Mouse (Mus musculus): ENCODE measurements at regions not wholly inside any gene's neighbourhood (a gene's known extent, or its start where the extent isn't known, plus 50 kb on each side); places are given as distances from the start of the nearest gene placed in this dataset.

DNA sequence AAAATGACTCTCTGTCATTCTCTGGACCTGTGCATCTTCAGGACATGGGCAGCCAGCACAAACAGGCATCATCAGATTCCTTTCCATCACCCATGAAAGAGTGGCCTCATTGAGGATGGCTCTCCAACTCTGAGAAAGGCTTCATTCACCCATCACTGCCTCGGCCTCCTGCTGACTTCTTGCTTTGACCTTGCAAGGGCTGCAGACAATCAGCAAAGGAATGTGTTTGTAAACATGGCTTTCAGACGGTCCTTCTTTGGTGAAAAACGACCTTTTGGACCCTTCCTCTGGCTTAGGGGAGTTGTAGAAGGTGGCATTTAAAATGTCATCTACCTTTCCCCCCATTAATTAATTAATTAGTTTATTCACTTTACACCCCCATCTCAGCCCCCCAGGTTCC, 134.3 kb downstream of the Moxd1 start:
- ATAC-seq (replicated peaks; ENCODE audit: low FRiP score, low TSS enrichment, poor library complexity, severe bottlenecking), result no peak

DNA sequence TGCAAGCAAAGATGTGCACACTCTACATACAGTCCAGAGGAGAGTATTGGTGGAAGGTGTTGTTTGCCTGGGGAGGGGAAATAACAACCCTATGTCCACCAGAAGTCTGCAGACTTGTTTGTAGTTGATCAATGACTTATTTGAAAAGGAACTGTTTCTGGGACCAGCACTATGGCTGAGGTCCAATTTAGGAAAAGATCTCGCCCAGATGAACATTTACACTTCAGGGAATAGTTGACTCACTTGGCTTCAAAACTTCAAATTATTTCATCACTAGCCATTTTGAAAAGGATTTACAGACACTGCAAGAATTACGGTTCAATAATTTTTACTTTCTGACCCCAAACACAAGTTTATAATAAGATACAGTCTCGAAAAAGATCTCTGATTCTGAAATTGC, 138.1 kb downstream of the Moxd1 start:
- ATAC-seq (replicated peaks; ENCODE audit: low FRiP score, low TSS enrichment, poor library complexity, severe bottlenecking), result no peak

DNA sequence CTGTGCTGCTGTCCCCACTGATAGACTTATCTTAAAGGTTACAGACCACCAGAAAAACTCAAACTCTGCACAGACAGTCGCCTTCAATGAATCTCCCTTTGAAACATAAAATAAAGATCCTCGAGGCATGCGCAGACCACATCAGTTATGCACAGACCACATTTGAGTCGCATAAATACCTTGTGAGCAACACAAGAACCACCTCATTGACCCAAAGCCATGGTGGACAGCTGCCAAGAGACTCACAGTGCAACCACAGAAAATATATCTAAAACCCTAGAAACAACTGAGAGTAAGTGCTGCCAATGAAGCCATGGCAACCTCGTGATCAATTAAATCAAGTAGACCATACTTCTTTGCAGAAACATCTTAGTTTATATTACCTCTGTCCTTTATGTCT, 142.1 kb downstream of the Moxd1 start:
- no peak for ATAC-seq (replicated peaks; ENCODE audit: low FRiP score, low TSS enrichment, poor library complexity, severe bottlenecking)

DNA sequence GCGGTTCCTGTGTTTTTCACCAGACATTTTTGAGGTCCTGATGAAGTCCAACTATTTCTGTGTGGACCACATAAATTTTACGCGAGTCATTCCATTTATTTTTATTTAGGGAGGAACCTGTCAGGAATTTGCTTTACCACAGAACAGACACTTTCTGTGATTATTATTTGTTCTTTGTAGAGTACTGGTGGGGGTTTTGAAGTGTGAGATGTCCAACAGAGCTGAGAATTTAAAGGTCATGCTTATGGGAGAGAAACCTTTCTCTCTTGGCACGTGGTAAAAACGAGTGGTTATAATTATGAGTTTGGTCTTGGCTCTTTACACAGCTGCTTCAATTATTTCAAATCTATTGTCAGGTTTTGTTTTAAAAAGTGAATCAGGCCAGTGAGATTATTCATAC, 143.7 kb downstream of the Moxd1 start:
- ATAC-seq (replicated peaks; ENCODE audit: low FRiP score, low TSS enrichment, poor library complexity, severe bottlenecking), result no peak

DNA sequence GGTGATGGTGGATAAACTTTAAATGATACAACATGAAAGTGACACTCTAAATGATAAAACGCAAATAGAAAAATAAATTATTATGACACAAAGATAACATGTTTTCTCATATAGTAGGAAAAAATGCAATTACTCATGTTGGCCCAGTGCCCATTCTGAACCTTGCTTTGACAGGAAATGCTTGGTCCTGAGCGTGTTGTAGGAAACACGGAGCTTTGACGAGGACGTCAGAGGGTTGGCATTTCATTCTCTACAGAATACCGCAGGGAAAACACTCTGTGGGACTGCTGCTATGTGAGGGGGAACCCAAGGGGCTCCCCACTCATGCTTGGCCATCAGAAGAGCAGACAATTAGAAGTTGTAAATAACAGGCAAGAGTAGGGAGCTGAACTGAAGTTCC, 150.6 kb downstream of the Moxd1 start:
- ATAC-seq (replicated peaks; ENCODE audit: low FRiP score, low TSS enrichment, poor library complexity, severe bottlenecking), result no peak

DNA sequence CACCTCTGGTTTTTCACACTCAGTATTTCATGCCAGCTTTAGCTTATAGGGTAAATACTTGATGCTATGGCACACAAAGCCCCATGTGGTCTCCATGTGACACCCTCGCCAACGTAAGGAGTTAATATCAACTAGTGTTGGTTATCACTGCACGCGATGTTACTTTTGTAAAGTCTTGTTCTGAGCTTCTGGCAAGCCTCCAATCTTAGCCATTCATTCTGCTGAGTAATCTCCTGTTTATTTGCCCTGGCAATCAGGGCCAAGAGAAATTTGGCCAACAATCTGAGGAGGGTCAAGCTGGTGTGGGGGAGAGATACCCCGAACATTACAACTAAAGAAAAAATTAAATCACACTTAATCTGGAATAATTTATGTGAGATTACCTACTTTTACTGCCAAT, 156.0 kb downstream of the Moxd1 start:
- ATAC-seq (replicated peaks; ENCODE audit: low FRiP score, low TSS enrichment, poor library complexity, severe bottlenecking), result no peak

DNA sequence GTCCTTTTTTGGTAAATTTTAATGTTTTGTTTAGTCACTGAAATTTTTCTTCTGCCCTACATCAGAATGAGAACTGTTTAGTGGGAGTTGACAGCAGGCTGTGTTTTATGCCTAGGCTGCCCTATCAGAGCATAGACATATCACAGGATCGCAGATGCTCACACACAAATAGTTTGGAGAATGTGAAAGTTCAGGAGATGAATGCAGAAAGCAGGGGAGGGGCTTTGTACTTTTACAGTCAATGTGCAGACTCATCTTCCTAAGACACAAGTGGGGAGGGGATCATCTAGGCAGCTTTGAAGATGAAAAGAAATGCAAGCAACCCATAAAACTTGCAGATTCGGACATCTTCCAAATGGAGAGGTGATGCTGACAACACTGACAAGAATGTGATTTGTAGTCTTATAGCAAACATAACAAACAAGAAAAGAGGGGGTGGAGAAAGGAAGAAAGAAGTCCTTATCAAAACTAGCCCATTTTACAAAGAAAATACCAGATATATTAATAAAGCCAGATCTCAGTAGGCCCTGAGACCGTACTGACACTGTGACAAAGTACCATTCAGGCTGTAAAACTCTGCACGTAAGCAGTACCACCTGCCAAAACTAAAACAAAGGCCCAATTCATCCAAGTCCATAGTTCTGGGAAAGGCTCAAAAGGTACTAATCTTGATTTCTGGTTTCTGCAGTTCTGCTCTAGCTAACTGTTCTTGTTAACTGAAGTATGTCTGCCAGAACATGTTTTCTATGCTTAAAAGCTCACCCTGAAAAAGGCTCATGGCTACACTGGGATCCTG, 157.4 kb downstream of the Moxd1 start:
- ATAC-seq (replicated peaks; ENCODE audit: low FRiP score, low TSS enrichment, poor library complexity, severe bottlenecking), result no peak

DNA sequence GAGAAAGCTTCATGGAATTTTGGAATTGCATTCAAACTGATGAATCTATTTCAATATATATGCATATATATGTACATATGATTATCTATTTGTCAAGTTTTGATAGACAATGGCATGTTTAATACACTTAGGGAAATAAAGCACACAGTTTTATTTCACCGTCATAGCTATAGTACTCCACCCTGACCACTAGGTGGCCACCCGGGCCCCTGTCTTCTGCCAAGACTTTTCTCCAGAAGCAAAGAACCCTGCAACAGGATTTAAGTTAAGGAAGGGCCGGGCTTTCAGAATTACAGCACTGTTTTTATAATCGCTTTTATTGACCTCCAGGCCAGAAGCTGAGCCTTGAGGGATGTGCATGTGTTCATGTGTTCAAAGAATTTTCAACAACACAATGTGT, 158.6 kb downstream of the Moxd1 start:
- peak; percentile 80 for ATAC-seq (replicated peaks; ENCODE audit: low FRiP score, low TSS enrichment, poor library complexity, severe bottlenecking)

DNA sequence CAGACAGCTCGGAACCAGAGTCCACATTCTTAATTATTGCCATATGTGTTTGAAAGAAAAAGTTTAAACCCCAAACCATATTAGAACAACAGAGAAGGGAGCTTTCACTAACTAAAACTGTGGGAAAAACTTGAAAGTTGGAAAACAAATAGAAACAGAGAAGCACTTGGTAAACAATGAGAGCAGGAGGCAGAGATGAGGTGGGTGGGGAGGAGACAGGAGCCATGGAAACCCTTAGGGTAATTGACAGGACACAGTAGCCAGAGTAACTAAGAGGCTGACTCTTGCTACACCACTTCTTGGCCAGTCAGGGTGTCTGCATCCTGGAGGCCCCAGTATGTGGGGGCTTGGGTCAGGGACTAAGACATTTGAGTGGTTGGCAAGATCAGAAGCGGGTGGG, 160.7 kb downstream of the Moxd1 start:
- no peak for ATAC-seq (replicated peaks; ENCODE audit: low FRiP score, low TSS enrichment, poor library complexity, severe bottlenecking)

DNA sequence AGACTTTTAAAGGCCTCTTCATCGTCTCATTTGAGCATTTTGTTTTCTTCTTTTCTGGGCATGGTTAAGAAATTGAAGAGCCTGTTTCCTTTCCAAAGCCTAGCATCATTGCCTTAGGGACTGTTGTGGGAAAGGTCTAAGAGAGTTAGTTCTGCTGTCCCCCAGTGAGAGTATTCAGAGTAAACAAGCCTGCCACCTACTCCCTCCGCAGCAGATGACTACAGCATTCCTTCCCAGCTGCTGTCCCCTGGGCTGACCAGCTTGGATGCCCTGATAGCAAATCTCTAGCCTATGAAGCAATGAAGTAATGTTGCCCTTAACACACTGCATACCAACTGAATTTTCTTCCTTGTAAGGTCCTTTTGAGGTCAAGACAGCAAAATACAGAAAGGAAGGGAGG, 164.9 kb downstream of the Moxd1 start:
- ATAC-seq (replicated peaks; ENCODE audit: low FRiP score, low TSS enrichment, poor library complexity, severe bottlenecking), result no peak

DNA sequence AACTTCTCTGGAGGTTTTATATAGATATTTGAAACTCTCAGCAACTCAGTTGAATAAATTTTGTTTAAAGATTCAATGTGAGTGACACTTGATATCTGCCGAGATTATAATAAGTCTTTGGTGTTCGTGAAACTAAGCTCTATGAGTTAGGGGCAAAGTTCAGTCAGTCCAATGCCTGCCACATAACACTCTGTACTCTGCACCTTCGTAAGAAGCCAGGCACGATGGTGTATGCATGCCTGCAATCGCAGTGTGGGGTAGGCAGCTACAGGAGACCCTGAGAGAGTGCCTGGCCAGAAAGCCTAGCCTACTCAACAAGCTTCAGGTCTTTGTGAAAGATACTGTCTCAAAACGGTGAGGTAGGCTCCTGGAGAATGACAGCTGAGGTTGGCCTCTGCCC, 167.7 kb downstream of the Moxd1 start:
- ATAC-seq (replicated peaks; ENCODE audit: low FRiP score, low TSS enrichment, poor library complexity, severe bottlenecking), result no peak

DNA sequence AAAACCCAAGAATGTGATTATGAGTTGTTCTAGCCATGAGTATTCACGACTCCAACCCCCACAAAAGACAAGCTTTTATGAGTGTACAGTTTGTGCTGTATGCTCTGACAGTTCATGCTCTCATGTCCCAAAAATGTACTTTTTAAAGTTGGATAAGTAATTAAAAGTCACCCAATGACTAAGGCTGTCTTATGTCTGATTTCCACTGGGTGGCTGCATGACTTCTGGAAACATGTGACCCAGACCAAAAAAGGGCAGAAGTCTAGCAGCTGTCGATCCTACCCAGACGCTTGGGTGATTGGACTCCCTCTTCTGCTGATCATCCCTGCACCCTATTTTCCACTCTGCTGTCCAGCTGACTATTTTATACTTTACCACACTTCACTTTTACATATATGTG, 168.7 kb downstream of the Moxd1 start:
- ATAC-seq (replicated peaks; ENCODE audit: low FRiP score, low TSS enrichment, poor library complexity, severe bottlenecking), result no peak

DNA sequence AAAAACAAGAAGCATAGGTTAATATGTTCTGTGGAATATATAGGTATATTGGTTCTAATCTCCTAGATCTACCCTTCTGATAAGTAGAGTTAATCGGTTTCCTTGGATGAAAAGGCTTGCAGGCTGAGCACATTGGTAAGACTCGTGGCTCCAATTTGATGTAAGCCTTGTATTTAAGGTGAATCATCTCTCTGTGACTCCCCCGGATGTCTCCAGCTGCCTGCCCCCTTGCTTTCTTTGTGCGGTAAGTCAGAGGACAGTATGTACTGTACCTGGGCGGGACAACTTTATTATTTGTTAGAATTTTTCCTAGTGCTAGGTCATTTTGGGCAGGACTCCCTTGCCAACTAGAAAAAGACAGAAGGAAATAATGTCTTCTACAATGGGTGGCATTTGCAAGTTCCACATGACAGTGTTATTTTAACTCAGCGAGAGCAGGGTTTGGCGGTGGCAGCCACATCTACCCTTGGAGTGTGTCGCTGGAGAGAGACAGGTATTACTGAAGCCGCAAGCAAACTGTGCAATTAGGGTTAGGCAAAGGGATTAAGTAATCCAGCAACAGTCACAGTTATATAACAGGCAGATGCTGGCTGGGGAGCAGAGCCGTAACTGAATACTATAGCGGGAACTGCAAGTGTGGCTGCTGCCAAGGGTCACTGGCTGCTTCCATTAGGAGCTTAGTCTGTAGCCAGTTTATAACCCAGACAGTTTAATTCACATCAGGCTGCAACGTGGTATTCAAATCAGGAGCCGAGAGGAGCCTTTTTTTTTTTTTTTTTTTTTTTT, 172.9 kb downstream of the Moxd1 start:
- no peak for ATAC-seq (replicated peaks; ENCODE audit: low FRiP score, low TSS enrichment, poor library complexity, severe bottlenecking)

DNA sequence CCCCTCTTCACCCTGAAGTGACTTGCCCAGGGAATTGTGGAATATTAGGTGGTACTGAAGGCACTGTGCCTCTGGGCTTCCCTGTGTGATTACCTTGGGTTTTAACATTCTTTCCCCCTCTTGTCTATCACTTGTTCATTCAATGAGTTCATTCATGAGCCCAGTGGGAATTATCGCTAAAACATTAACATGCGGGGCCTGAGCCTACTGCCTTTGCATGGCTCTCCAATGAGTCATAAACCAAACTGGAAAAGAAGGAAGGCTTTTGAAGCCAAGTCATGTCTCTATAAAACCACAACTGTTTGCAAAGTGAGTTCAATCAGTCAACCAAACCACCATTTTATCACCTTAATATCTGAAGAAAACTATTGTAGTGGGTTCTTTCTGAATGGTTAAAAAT, 173.8 kb downstream of the Moxd1 start:
- ATAC-seq (replicated peaks; ENCODE audit: low FRiP score, low TSS enrichment, poor library complexity, severe bottlenecking), result no peak

DNA sequence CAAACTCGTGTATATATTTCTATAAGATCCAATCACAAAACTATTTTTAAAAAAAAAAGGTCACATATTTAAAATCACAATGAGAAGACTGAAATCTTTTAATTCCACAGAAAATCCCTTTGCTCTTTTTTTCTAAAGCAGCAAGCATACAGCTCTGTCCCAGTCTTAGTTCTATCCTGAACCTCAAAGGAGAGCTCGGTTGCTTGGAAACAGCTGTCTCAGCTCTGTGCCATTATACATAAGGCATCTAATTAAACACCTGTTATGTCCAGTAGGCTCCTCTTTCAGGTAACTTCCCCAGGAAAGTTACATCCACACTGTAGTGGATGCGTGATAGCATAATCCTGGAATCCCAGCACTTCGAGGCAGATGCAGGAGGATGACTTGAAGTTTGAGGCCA, 181.5 kb downstream of the Moxd1 start:
- ATAC-seq (replicated peaks; ENCODE audit: low FRiP score, low TSS enrichment, poor library complexity, severe bottlenecking), result no peak

DNA sequence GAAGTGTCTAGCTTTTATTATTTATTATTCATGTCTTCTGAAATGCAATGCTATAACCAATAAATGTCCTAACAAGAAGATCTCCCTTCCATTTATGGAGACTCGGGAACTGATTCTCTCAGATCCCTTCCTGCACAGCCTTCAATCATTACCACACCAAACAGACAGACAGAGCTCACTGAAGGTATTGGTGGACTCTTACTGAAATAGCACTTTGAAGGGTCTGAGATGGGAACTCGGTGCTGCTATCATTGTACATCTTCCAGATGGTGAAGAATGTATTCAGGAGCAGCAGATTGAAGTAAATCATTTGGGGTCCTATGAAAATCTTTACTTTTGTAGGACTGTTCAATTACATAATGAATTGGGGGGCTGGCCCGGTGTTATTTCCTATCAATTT, 183.6 kb downstream of the Moxd1 start:
- ATAC-seq (replicated peaks; ENCODE audit: low FRiP score, low TSS enrichment, poor library complexity, severe bottlenecking), result no peak

DNA sequence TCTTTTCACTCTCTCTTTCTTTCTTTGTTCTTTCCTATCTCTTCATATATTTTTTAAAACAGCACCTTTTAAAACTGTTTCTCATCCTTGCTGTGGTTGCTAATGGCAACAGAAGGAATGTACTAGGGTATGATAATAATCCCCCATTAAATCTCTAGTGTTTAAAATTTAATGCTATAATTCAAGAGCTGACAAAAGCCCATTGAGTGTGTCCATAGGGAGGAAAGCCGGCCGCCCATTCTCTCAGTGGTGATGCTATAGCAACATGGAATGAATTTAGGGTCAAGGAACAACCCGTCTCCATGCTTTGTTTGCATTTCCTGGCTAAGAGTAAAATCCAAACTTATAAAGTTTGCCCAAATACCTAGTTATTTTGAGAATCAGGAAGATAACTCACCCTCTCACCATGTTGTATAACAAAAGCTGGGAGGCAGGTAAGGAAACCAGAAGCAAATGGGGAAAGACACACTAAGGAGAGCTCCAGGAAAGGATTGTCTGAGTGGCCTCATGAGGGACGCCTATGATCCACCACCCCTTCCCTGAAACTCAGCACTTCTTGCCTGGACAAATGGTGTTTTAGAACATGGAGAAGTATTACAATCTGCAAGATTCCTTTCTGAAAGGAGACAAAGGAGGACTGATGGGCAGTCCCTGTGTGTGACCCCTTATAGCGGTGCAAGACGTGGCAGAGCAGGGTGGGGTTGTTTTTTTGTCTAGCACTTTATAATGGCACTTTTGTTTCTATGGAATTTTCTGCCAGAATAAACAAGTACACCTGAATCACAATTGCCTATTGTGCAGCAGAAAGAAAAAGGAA, 184.3 kb downstream of the Moxd1 start:
- ATAC-seq (replicated peaks; ENCODE audit: low FRiP score, low TSS enrichment, poor library complexity, severe bottlenecking), result no peak

DNA sequence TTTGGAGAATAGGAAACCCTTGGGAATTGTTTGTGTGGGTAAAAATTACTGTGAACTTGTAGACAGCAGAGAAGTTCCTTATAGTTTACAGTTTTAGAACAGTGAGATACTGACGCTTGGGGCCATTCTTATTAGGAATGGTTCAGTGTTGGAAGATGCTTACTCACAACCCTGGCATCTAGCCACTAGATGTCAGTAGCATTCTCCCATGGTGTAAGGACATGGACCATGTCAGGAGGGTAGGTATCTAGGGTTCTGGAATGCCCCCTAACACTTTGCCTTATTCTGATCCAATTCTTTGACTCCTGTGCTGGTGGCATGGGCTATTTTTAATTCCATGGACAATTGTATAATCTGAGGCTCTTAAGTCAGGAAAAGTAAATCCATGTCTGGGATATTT, 185.3 kb upstream of the Ccn2 start:
- ATAC-seq (replicated peaks; ENCODE audit: low FRiP score, low TSS enrichment, poor library complexity, severe bottlenecking), result no peak

DNA sequence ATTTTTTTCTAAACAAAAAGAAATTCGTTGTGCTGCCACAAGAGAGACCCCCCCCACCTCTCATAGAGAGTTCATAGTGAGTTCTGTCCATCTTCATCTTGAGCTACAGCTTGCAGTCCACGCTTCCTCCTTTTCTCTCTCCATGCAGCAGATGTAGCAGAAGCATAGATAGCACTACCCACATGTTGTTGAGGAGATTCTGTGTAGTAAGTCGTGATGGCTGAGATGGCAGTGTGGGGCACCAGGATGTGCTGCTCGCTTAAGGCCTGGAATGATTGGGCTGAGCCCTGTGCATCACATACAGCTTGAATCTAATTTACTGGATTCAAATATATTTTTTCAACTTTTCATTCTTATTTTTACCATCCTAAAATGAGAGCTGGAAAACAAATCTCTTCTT, 184.4 kb upstream of the Ccn2 start:
- ATAC-seq (replicated peaks; ENCODE audit: low FRiP score, low TSS enrichment, poor library complexity, severe bottlenecking), result no peak

DNA sequence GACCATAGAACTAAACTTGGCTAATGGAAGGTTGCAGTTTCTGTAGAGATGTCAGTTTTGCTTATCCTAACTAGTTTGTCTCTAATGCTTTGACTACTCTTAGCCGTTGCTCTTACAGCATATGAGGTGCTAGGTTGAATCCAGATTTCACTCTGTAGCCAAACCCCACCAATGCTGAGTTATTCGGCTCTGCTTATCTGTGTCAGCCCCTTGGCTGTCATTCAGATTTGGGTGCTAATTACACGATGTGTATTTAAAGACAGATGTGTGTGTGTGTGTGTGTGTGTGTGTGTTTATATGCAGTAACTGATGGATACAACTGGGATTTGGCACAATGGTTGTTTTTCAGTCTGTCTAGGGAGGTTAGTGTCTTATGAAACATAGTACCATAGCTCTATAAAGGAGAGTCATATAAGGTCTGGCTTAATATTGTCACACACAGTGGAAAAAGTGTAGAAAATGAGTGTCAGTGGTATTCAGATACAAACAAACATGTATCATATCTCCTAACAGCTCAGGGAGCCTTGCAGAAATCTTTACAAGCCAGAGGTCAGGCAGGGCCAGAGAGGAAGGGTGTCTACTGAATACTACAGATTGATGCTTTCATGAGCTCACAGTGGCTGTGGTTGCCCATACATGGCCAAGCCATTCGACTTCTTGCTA, 172.6 kb upstream of the Ccn2 start:
- ATAC-seq (replicated peaks; ENCODE audit: low FRiP score, low TSS enrichment, poor library complexity, severe bottlenecking), result no peak
